Mouse (Mus musculus) stomach, postnatal 0 days (tissue): ENCODE measurements at regions not wholly inside any gene's neighbourhood (a gene's known extent, or its start where the extent isn't known, plus 50 kb on each side); places are given as distances from the start of the nearest gene placed in this dataset.
A peak's percentile ranks its signal among the peaks of the same experiment; 100 is the strongest.

ENCODE experiments used
- ATAC-seq: fragments of 200-750 bp; cut with Nextera tagmentation; 2 replicates; pipeline ENCODE4 v1.8.0; 2017; ENCODE audit not compliant: low FRiP score, low TSS enrichment
- DNase-seq: peaks from one replicate; pipeline ENCODE4 v3.0.0-alpha.2; 2016; ENCODE audit warnings: low spot score
- H3K27ac ChIP-seq: fragments of 300-500 bp; sonication (generic); replicated peaks from 2 replicates; pipeline ENCODE4 v1.5.1; 2014; ENCODE audit warnings: mild to moderate bottlenecking, control low read depth
- H3K27me3 ChIP-seq: fragments of 300-500 bp; sonication (generic); 2 replicates; pipeline ENCODE4 v1.6.1; 2014; ENCODE audit warnings: low read length; ENCODE audit not compliant: control insufficient read depth, insufficient read depth
- H3K36me3 ChIP-seq: fragments of 300-500 bp; sonication (generic); 2 replicates; pipeline ENCODE4 v1.6.1; 2014; ENCODE audit warnings: low read length, mixed read lengths; ENCODE audit not compliant: control insufficient read depth, insufficient read depth
- H3K4me1 ChIP-seq: fragments of 300-500 bp; sonication (generic); replicated peaks from 2 replicates; pipeline ENCODE4 v1.6.1; 2014; ENCODE audit warnings: antibody characterized with exemption; ENCODE audit not compliant: control insufficient read depth, insufficient read depth
- H3K4me2 ChIP-seq: fragments of 300-500 bp; sonication (generic); replicated peaks from 2 replicates; pipeline ENCODE4 v1.6.1; 2014; ENCODE audit warnings: low read depth, mild to moderate bottlenecking, control low read depth, moderate library complexity
- H3K4me3 ChIP-seq: fragments of 300-500 bp; sonication (generic); 2 replicates; pipeline ENCODE4 v1.5.1; 2014; ENCODE audit warnings: low read depth, low read length, control low read depth
- H3K9ac ChIP-seq: fragments of 300-500 bp; sonication (generic); 2 replicates; pipeline ENCODE4 v1.6.1; 2014; ENCODE audit warnings: mild to moderate bottlenecking, low read length, control low read depth, mixed read lengths
- H3K9me3 ChIP-seq: fragments of 300-500 bp; sonication (generic); 2 replicates; pipeline ENCODE4 v1.6.1; 2016; ENCODE audit warnings: low read length; ENCODE audit not compliant: control insufficient read depth
- CTCF ChIP-seq: IDR thresholded peaks from 2 replicates; pipeline ENCODE4 v1.5.1; 2016; ENCODE audit warnings: antibody characterized with exemption, low read depth, mild to moderate bottlenecking, moderate library complexity
- EP300 ChIP-seq: optimal IDR thresholded peaks from 2 replicates; pipeline ENCODE3; 2016; ENCODE audit warnings: antibody characterized with exemption
- WGBS: fragments of 180-500 bp; shearing (Covaris S2); extraction: QIAGEN DNeasy Blood & Tissue Kit; methylation state at CpG from one replicate; pipeline ENCODE4 v1.1.7; 2014; 5-methylcytosine and 5-hydroxymethylcytosine counted together

- peak; percentile 76 for DNase-seq
- TF ChIP-seq CTCF (peak; percentile 87), EP300 (no peak)
- Histone ChIP-seq H3K4me1 (no peaks in the 10 kb centered on the region), H3K9me3 (no peaks in the 10 kb centered on the region), H3K4me3 (peak overlapping the region; percentile 5; the same call in 1 of the 2 replicates), H3K27ac (no peak overlapping the region), H3K36me3 (no peaks in the 10 kb centered on the region), H3K4me2 (peak overlapping the region; percentile 39), H3K27me3 (no peaks in the 10 kb centered on the region), H3K9ac (no peak overlapping the region)
- peak; percentile 87 for ATAC-seq
- WGBS: 12% methylated on average over 18 of the region's 18 CpGs
Observed at GRCm38 (mm10) chr3:14381421-14381992, 99.0 kb upstream of the Slc7a12 start.

- DNase-seq: no peak
- ATAC-seq: no peak
- Histone ChIP-seq H3K9ac (no peak overlapping the region), H3K9me3 (no peaks in the 10 kb centered on the region), H3K27me3 (no peaks in the 10 kb centered on the region), H3K4me1 (no peaks in the 10 kb centered on the region), H3K4me2 (no peak overlapping the region), H3K27ac (no peak overlapping the region), H3K4me3 (no peak overlapping the region), H3K36me3 (no peaks in the 10 kb centered on the region)
- no peak for TF ChIP-seq CTCF
- no peak for TF ChIP-seq EP300
- 53% methylated on average over 1 of the region's 1 CpGs for WGBS
Observed at GRCm38 (mm10) chr3:14390656-14391055, 89.8 kb upstream of the Slc7a12 start.

- no peak overlapping the region for H3K27ac ChIP-seq
- H3K9me3 ChIP-seq: no peaks in the 10 kb centered on the region
- no peaks in the 10 kb centered on the region for H3K27me3 ChIP-seq
- H3K9ac ChIP-seq: no peak overlapping the region
- no peaks in the 10 kb centered on the region for H3K4me1 ChIP-seq
- TF ChIP-seq EP300 (no peak), CTCF (no peak)
- no peaks in the 10 kb centered on the region for H3K36me3 ChIP-seq
- 81% methylated on average over 3 of the region's 3 CpGs for WGBS
- DNase-seq (no peak), ATAC-seq (no peak)
- H3K4me2 ChIP-seq: no peak overlapping the region
- no peak overlapping the region for H3K4me3 ChIP-seq
Observed at GRCm38 (mm10) chr3:14398676-14399075, 81.8 kb upstream of the Slc7a12 start.

GRCm38 (mm10) chr3:14408435-14409125 lies 71.9 kb upstream of the Slc7a12 start:
- H3K27me3 ChIP-seq: no peaks in the 10 kb centered on the region
- no peaks in the 10 kb centered on the region for H3K4me1 ChIP-seq
- no peak overlapping the region for H3K27ac ChIP-seq
- no peak overlapping the region for H3K4me2 ChIP-seq
- 65% methylated on average over 1 of the region's 1 CpGs for WGBS
- H3K9me3 ChIP-seq: no peaks in the 10 kb centered on the region
- ATAC-seq (no peak), DNase-seq (no peak)
- H3K4me3 ChIP-seq: no peak overlapping the region
- H3K9ac ChIP-seq: no peak overlapping the region
- no peaks in the 10 kb centered on the region for H3K36me3 ChIP-seq
- no peak for TF ChIP-seq EP300
- TF ChIP-seq CTCF: no peak
